Mouse (Mus musculus) telencephalon, adult 2 months (tissue): ENCODE data around the gene Kif17.

Experiments
- DNase-seq: peaks from one replicate; pipeline ENCODE4 v3.0.0-alpha.2; 2011; ENCODE audit warnings: low read depth, low spot score

Gene Kif17

GRCm38 (mm10) chr4:138339963-138340362 is 89.7 kb downstream of the Kif17 start:
- DNase-seq, result no peak

- no peak for DNase-seq
Measured at GRCm38 (mm10) chr4:138341393-138341792, 91.2 kb downstream of the Kif17 start.

GRCm38 (mm10) chr4:138342048-138342447 is 91.8 kb downstream of the Kif17 start:
- no peak for DNase-seq

GRCm38 (mm10) chr4:138342778-138343177 is 92.5 kb downstream of the Kif17 start:
- DNase-seq, result no peak

GRCm38 (mm10) chr4:138343341-138343837 is 93.2 kb downstream of the Kif17 start:
- DNase-seq, result no peak

GRCm38 (mm10) chr4:138344891-138345545 is 94.8 kb downstream of the Kif17 start:
- no peak for DNase-seq

- DNase-seq, result no peak
Measured at GRCm38 (mm10) chr4:138347280-138347679, 97.0 kb downstream of the Kif17 start.

GRCm38 (mm10) chr4:138348716-138349115 is 98.5 kb downstream of the Kif17 start:
- no peak for DNase-seq
